Mouse (Mus musculus): ENCODE data around the gene Maf.

- TF ChIP-seq POLR2A (IDR thresholded peaks at IDR 0.05; ENCODE audit: insufficient read depth, low read depth, low read length) (no peak), CTCF (IDR thresholded peaks at IDR 0.05; ENCODE audit: insufficient read depth, low read depth, low read length) (no peak)
Observed at GRCm38 (mm10) chr8:115747426-115747825, 39.8 kb upstream of the Maf start.

All from olfactory bulb, adult 2 months (tissue).